Mouse (Mus musculus): ENCODE measurements around the gene Idnk.
"Not testable (repeated sequence)": the region's sequence is repeated elsewhere in the genome, so short reads cannot be mapped to it uniquely, and the experiment has no call there.

Gene Idnk

DNA sequence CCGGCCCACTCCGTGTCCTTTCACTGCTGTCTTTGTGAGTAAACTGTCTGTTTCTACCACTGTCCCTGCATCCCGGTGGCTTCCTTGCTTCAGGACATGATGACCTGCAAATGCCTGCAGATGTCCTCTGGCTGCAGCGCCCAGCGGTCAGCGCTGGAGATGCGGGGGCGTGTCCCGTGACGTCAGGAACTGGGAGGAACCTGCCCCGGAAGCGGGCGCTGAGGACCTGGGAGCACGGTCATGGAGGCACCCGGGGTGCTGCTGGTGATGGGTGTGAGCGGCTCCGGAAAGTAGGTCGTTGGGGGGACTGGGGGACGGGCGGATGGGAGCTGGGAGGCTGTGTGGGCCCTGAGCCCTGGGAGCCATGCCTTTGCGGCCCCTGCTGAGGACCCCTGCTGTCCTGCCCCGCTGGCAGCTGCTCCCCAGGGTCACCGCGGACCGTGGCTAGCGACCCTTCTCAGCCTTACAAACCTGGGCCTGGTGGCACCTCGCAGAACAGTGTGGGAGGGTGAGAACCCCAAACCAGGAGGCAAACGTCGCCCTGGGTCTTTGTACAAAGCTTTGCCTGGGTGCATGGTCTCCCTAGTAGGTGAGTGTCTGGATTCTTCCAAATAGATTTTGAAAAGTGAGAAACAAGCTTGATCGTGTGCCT is at the start of gene Idnk:
TSS of gene Idnk (plus strand) at position 203 of the 652 bp plus-strand sequence.
- peak; percentile 61 for DNase-seq (ENCODE audit: low spot score)

DNA sequence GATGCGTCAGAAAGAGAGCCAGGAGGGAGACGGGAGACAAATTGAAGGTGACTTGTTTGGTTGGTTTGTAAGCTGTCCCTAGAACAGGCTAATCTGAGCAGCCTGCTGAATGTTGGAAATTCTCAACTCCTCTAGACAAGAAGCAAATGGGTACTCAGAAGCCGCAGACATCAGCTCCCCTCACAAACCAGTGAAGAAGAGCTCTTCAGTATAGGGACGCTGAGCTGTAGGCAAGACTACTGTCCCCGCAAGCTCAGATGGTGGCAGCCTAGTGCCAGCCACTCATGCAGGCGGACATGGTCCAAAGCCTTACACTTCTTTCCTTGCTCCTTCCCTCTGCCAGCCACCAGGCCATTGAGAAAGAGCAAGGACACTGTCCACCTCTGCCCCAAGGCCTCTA is 46.1 kb upstream of the Idnk start:
- DNase-seq (ENCODE audit: low spot score) = no peak

DNA sequence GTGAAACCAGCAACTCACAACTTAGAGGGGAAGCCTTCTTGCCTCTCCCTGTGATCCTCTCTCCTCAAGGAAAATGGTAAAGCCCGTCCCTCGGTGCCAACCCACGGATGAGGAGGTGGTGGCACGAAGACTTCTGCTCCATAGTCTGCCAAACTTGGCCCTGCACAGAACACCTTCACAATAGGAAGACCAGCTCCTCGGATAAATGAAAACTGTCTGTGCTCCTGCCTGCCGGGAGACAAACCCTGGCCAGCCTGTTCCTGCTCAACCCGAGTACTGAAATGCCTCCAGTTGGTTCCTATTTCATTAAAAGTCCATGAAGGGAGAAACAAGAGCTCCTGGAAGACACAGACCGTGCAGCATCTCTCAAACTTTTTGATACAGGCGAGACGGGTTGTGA is 45.3 kb upstream of the Idnk start:
- DNase-seq (ENCODE audit: low spot score) = no peak

DNA sequence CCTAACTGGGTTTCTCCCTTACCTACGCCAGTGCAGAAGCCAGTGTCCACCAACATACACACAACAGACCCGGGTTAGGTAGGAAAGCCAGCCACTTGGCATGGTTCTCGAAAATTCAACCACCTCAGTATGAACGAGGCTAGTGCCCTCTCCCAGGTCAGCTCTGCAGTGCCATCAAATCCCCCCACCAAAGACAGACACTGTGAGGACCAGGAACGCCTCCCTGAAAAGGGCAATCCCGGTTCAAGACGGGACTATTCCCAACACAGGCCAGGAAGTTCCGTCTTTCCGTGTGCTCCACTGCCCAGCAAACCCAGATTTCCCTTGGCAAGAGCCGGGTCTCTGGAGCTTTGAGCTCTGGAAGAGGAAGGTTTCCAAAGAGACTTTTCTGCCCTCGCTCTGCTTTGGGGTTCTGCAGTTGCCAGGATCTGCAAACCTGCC is 44.8 kb upstream of the Idnk start:
- no peak for DNase-seq (ENCODE audit: low spot score)

DNA sequence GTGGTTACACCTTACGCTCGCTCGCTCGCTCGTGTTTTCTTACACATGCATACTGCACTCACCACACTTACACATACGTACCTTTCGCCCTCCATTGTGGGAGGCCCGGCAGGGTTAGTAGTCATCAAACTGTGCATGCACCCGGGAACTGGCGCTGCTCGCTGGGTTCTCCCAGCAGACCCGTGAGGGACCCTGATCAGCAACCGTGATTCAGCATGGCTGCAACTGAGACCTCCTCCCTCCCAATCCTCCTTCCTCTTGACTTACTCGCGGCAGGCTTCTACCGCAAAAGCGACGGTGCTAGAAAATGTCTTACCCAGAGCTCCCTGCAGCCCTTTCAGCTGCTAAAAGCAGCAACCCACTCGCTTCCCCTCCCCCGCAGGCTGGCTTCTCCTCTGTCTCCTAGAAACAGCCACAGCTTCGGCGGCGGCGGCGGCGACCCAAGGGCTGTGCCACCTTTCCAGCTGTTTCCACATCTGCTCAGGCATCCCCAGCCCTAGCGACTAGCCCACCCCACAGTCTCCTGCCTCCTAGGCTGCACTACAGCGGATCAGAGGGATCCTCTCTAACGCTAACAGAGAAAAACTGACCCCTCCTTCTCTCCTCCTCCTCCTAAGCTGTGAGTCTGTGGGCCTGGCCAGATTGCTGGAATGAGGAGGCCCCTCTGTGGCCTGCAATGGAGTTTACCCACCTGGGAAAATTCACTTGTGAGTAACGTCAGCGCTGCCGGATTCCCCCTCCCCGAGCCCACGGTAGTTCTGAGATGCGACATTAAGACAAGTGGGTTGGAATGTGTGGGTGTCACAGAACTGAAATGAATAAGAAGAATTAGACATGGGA is 44.2 kb upstream of the Idnk start, which contains the start of gene Klhl3:
TSS of gene Klhl3 (minus strand) at position 532 of the 840 bp plus-strand sequence.
- peak; percentile 78 for DNase-seq (ENCODE audit: low spot score)

DNA sequence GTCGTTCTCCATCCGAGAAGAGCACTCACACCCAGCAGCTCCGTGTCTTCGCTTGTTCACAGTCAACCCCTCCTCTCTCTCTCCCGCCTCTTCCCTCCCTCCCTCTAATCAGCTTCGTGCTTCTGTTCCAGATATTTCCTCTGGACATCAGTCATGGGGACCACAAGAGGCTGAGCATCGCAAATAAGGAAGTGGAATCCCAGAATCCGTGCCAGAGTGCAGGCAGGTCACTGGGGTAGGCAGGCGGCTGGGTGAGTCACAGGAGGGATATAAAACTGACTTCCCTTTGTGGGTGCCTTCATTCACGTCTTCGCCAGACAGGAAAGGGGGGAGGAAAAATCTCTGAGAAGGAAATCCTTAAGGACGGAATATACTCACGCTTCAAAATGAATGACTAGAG is 42.2 kb upstream of the Idnk start:
- DNase-seq (ENCODE audit: low spot score) = no peak

DNA sequence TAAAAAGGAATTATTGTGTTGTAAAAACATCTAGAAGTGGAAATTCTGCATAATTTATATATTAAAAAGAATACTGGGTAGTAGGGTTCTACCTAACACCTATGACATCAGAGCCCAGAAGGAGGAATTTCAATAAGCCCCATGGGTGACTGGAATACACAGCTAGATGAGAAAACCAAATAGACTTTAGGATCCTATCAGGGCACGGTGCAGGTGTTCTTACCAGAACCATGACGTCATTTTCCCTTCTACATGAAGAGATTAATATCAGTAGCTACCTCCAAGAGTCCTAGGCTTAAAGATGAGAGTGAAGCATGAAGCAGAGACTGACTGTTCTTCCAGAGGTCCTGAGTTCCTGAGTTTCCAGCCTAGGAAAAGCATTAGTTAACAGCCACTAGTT is 40.6 kb upstream of the Idnk start:
- no peak for DNase-seq (ENCODE audit: low spot score)

DNA sequence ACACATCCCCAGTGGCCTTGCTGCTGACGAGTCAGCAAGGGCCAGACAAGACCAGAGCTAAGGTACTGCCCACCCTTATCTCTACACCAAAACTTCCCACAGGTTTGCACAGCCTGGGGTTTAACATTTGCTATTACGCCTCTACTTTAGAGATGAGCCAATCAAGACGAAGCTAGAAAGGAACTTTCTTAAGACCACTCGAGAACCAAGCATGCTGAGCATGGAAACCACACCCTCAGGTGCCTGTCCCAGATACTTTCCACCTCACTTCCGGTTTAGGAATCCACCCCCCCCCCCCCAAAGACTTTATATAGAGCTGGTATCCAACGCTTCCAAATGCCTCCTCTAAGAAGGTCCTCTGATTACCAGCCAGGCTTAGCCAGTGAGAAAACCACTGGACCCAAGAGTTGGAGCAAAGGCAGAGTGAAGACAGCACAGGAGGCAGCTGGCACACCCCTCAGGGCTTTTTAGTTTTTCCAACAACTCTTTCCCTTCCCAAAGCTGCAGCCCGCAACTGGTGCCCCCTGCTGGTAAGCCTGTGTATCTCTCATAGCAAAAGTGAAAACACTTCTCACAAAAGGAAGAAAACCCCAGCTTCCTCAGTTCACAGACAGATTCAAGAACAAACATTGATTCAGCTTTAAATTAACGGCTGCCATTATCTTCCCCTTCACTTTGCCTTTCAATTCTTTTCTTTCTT is 40.0 kb upstream of the Idnk start:
- peak; percentile 78 for DNase-seq (ENCODE audit: low spot score)

DNA sequence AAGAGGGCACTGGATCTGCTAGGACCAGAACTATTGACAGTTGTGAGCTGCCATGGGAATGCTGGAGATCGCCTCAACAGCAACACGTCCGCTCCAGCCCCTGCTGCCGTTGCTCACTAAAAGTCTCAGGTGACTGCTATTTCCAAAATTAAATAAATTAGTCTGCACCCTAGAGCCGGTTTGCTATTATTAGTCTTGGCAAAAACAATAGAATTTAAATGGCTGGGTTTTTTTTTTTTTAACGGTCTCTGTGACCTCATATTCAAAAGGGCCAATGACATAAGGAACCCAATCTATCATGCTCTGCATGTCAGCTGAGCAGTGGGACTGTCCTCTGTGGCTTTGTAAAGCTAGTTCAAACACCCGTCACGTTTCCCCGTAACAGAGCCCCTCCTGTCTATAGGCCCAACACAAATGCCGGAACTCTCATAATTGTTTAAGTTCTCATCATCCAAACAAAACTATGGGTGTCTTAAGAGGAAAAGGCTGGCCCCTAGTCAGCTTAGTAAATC is 34.6 kb upstream of the Idnk start:
- DNase-seq (ENCODE audit: low spot score) = no peak

DNA sequence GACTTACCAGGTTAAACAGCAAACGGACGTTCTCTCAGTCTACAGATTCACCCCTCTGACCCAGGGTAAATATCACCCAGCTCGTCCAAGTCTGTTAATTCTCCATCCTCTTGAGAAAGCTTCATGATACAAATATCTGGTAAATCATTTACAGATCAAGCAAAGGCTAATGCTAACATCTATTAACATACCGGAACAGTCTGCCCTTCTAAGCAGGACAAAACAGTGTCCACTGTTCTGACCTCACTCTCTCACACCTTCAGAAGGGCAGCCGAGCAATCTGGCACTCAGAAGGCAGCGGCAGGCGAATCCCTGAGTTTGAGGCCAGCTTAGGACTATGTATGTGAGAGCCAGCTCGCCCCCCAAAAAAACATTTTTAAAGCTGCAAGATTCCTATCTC is 34.1 kb upstream of the Idnk start:
- no peak for DNase-seq (ENCODE audit: low spot score)

DNA sequence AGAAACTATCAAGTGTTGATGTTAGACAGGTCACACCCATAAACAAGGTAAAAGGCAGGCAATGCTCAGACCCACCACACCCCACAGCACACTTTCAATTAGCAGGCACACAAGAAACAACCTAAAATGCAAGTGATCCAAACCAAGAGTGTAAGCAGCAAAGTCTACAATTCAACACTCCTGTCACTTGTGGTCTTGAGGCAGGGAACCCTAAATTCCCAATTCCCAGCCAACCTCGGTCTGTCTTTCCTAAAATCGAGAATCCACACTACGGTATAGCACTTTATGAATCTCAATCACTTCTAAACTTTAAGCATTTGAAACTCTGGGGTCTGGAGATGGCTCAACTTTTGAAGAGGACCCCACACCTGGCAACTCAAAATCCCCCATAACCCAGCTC is 33.2 kb upstream of the Idnk start:
- DNase-seq (ENCODE audit: low spot score) = no peak

DNA sequence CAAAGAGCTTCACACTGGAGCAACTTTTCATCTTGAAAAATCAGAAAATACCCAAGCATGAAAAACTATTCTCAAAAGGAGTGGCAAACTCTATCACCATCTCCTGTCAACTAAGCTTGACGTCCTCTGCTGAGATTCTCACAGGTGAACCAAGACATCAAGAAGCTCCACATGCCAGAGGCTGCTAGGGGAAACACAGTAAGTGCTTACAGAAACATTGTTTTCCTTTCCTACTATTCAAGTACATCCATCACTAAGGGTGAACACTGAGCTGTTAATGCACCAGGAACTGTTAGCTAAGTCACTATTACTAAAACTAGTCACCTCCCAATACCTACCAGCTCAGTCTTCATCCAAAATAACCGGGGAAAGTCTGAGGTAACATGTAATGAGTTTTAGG is 32.5 kb upstream of the Idnk start:
- DNase-seq (ENCODE audit: low spot score) = no peak

DNA sequence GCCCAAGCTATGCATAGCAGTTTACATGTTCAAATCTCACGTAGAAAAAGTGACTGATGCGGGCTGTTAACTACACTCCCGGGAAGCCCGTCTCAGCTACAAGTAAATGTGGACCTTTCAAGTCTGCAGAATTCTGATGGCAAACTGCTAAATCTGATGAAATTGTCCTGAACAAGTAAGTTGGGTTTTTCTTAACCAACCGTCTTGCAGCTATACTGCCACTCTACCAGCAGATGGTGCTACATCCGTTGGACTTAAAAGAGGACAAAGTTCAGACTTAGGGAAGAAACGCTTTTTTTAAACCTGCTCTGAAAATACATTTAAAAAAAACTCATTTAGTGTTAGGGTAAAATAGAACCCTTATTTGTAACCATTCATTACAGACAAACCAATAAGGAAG is 31.3 kb upstream of the Idnk start:
- peak; percentile 69 for DNase-seq (ENCODE audit: low spot score)

DNA sequence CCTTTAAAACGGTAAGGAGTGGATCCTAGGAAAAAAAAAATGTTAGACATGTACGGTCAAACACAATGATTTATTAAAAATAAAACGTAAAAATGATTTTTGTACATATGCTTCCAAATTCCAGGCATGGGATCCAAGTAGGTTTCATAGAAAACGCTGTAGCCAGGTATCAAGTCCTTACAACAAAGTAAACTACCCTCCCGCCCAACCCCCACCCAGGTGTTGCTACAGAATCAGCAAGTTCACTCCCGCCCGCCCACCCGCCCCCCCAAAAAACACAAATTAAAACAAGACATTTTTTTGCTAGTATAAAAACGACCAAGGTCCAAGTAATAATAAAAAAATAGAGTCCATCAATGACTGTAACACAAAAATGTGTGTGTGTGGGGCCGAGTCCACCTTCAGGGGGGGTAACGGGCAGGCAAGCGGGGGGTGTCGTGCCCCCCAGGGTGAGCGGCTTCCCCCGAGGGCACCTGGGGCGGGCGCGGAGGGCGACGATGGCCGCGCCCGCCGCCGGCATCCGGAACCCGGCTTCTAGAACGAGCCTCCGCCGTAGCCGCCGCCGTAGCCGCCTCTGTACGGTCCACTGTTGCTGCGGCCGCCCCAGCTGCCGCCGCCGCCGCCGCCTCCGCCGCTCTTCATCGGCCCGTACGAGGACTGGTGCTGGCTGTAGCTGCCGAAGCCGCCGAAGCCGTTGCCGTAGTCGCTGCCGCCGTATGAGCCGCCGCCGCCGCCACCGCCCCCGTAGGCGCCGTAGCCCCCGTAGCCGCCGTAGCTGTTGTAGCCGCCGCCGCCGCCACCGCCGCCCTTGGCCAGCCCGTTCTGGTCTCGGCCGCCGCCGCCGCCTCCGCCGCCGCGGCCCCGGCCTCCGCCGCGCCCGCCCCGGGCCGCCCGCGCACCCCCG is 30.3 kb upstream of the Idnk start:
- no peak for DNase-seq (ENCODE audit: low spot score)

DNA sequence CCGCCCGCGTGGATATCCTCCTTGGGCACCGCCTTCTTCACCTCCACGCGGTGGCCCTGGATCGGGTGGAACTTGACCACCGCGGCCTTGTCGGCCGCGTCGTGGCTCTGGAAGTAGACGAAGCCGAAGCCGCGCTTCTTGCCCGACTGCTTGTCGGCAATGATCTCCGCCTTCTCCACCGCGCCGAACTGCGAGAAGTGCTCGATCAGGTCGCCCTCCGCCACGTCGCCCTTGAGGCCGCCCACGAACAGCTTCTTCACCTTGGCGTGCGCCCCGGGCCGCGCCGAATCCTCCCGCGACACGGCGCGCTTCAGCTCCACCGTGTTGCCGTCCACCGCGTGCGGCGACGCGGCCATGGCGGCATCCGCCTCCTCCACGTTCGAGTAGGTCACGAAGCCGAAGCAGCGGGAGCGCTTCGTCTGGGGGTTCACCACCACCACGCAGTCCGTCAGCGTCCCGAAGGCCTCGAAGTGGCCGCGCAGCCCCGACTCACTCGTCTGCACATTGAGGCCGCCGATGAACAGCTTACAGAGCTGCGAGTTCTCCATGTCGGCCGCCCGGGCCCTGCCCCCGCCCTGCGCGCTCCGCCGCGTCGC is 29.6 kb upstream of the Idnk start:
- DNase-seq (ENCODE audit: low spot score) = peak; percentile 64

DNA sequence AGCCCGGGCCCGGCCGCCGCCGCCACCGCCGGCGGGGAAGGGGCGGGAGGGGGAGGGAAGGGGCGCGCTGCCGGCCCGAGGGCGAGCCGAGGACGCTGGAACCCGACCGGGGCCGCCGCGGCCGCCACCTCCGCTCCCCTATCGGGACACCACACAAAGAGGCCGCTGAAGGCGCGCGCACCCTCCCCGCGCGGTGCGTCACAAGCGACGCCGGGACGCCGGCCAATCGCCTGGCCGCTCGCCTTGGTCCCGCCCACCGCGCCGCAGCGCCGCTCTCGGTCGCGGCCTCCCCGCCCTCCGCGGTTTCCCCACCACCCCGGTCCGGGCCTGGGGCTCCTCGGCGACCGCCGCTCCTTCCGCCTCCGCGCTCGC is 29.1 kb upstream of the Idnk start, which contains the start of gene Hnrnpa0:
TSS of gene Hnrnpa0 (minus strand) at position 161 of the 372 bp plus-strand sequence.
- peak; percentile 95 for DNase-seq (ENCODE audit: low spot score)

DNA sequence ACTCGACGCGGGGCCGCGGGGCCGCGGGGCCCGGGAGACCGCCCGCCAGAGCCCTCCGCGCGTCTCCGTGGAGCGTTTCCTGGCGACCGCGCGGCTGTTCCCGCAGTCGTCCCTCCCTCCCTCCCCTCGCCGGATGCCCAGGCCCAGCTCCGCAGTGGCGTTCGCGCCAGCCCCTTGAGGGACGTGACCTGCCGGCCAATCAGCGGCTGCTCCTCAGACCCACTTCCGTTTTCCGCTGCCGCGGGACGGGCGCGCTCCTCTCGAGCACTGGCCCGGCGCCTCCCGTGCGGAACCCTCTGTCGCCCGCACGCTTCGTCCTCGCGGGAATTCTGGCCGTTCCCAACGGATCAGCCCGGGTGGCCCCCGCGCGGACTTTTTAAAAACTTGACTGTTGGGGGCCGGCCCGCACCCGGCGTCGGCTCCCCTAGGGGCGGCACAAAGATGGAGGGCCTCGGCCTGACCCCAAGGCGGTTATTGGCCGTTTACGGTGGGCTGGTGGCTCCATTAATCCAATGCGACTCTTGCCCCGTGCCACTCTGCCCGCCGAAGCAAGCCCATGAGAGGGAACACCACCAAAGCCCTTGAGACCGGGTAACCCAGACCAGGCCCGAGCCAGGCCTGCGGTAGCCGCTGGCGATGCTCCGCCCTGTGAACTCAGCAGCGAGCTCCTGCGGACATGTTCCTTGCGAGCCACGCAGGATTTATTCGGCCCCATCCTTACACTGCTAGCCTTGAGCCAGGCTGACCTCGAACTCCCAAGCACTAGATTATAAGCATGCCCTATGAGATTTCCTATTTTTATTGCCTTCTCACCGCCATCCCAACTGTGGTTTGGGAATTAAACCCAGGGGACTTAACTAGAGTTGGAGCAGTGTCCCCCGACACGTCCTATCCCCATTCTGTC is 28.4 kb upstream of the Idnk start:
- peak; percentile 95 for DNase-seq (ENCODE audit: low spot score)

DNA sequence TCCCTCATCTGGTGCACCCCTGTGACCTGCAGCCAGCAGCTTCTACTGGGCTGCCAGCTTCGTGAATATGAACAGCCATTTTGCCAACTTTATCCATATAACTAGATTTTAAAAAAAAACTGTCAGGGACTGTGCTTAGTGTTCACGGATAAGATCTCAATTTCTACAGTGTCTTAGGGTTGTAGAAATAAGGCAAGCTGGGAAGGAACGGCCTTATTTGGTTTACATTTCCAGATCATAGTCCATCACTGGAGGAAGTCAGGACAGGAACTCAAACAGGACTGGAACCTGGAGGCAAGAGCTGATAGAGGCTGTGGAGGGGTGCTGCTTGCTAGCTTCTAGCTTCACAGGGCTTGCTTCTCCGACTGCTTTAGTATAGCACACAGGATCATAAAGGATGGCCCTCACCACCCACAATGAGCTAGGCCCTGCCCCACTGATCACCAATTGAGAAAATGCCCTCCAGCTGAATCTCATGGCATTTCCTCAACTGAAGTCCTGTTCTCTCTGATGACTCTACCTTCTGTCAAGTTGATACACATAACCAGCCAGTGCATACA is 27.7 kb upstream of the Idnk start:
- no peak for DNase-seq (ENCODE audit: low spot score)

DNA sequence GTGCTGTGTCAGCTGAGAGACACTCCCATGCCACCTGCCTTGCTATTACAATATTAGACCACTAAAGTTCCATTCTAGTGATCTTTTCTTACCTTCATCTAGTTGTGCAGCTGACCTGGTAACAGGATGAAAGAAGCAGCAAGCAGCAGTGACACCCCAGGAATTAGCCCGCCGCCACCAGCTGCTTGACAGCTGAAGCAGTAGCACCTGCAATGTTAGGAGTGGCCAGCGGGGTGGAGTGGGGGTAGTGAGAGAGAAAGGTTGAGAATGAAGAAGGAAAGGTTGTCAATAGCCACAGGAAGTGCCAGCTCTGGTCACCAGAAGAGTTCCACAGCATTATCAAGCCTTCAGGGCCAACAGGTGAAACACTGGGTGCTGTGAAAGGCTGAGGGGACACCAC is 25.8 kb upstream of the Idnk start:
- no peak for DNase-seq (ENCODE audit: low spot score)

DNA sequence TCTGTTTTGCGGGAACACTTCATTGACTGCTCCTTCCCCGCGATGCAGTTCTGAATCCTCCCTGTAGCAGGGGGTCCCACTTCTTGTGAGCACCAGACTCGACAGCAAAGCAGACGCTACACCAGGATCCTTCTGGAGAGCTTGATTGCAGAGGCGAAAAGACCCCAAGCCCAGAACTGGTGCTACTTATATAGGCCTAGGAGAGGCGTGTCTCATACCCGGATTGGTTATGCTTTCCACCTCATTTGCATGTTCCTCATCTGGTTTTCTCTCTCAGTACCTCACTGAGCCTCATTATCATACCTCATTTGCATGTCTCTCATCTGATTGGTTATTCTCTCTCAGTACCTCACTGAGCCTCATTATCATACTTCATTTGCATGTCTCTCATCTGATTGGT is 10.8 kb upstream of the Idnk start:
- DNase-seq (ENCODE audit: low spot score) = not testable (repeated sequence)
